Mouse (Mus musculus) midbrain, embryonic 10.5 days (tissue): ENCODE results near the gene Irx3. TPM values are rescaled to one million over a fixed set of nuclear protein-coding genes. Genes with fewer than 3 reads are reported as not detected.

Experiments used
- DNase-seq: peaks from one replicate; pipeline ENCODE4 v3.0.0-alpha.2; 2017; ENCODE audit warnings: low spot score
- H3K27ac ChIP-seq: fragments of 300-500 bp; sonication (generic); replicated peaks from 2 replicates; pipeline ENCODE4 v1.5.1; 2016; ENCODE audit warnings: mild to moderate bottlenecking
- H3K27me3 ChIP-seq: fragments of 300-500 bp; sonication (generic); 2 replicates; pipeline ENCODE4 v1.6.1; 2016; ENCODE audit warnings: low read depth, mild to moderate bottlenecking; ENCODE audit not compliant: poor library complexity, severe bottlenecking
- H3K36me3 ChIP-seq: fragments of 300-500 bp; sonication (generic); 2 replicates; pipeline ENCODE4 v1.6.1; 2016; ENCODE audit warnings: mild to moderate bottlenecking, moderate library complexity
- H3K4me1 ChIP-seq: fragments of 300-500 bp; sonication (generic); 2 replicates; pipeline ENCODE4 v1.6.1; 2016
- H3K4me3 ChIP-seq: fragments of 300-500 bp; sonication (generic); 2 replicates; pipeline ENCODE4 v1.5.1; 2016; ENCODE audit warnings: mild to moderate bottlenecking, moderate library complexity
- H3K9me3 ChIP-seq: fragments of 300-500 bp; sonication (generic); replicated peaks from 2 replicates; pipeline ENCODE4 v1.6.1; 2016; ENCODE audit warnings: mild to moderate bottlenecking
- WGBS: fragments of 180-500 bp; shearing (Covaris S2); methylation state at CpG from one replicate; pipeline ENCODE4 v1.1.7; 2016; 5-methylcytosine and 5-hydroxymethylcytosine counted together
- polyA plus RNA-seq: library from polyadenylated mRNA; unstranded; fragments of >200 nt; fragmentation: Nextera tagmentation; extraction: Ambion mirVana; gene quantifications from 2 replicates; pipeline ENCODE4 v1.2.1, GENCODE M21; 2016

Irx3 gene
- polyA plus RNA-seq, 1 experiment from 2014 or later, result 46.2 TPM

DNA sequence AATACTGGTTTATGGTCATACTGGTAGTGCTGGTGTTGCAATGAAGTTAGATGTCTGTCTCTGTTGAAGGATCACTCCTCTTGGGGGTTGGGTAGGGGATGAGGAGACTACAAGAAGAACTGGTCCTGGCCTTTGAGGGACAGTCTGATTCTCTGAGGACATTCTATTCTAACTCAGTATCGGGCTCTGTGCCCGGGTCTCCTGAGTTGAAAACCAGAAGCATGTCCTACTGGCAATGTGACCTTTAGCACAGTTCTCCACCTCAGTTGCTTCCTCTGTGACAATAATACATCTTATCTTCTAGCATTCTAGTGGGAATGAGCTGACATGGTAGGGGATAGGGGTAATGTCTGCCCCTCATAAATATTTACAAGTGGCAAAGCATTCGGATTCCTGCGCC lies 12.2 kb upstream of the Irx3 start:
- no peak overlapping the region for H3K27ac ChIP-seq
- WGBS, result 94% methylated on average over 4 of the region's 4 CpGs
- no peak for DNase-seq
- H3K27me3 ChIP-seq, result peaks cover 58% of the 10 kb centered on the region
- no peak overlapping the region for H3K4me3 ChIP-seq
- H3K4me1 ChIP-seq, result peaks cover 34% of the 10 kb centered on the region
- no peaks in the 10 kb centered on the region for H3K9me3 ChIP-seq
- no peaks in the 10 kb centered on the region for H3K36me3 ChIP-seq

GRCm38 (mm10) chr8:91806720-91807241 lies 4.9 kb upstream of the Irx3 start:
- Histone ChIP-seq H3K27ac (peak overlapping the region; percentile 95), H3K4me1 (peaks cover 71% of the 10 kb centered on the region), H3K9me3 (no peaks in the 10 kb centered on the region), H3K4me3 (peak overlapping the region; percentile 98), H3K27me3 (peaks cover 93% of the 10 kb centered on the region), H3K36me3 (no peaks in the 10 kb centered on the region)
- peak; percentile 51 for DNase-seq
- 4% methylated on average over 12 of the region's 12 CpGs for WGBS

DNA sequence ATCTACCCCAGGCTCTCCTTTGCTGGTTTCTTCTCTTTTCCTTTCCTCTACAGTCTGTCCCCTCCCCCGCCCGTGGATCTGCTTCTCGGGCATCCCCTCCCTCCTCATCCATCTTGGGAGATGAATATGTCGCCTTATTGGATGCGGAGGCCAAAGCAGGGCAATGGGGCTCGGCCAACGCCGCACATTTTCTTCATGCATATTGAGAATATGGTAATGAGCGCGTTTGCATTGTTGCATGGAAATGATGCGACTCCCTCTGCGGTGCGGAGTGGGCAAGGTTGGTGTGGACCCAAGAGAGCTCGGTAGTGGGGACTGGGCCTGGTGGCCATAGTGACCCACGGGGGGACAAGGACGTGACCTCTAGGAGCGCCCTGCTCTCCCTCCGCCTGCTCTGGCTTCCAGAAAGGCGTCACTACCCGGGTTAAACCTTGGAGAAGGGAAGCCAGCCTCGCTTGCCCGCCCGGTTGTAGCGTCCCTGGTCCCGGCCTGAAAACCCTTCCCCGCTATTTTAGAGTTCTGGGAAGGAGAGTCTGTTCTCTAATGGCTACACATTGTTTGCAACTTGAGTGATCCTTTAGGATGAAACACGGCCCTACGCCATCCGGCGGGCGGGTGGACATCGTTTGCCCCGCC lies 4.3 kb upstream of the Irx3 start:
- peak overlapping the region; percentile 98 for H3K4me3 ChIP-seq
- H3K4me1 ChIP-seq, result peaks cover 69% of the 10 kb centered on the region
- no peaks in the 10 kb centered on the region for H3K9me3 ChIP-seq
- H3K36me3 ChIP-seq, result no peaks in the 10 kb centered on the region
- WGBS, result 2% methylated on average over 33 of the region's 33 CpGs
- peak overlapping the region; percentile 95 for H3K27ac ChIP-seq
- DNase-seq, result peak; percentile 74
- H3K27me3 ChIP-seq, result peaks cover 88% of the 10 kb centered on the region

GRCm38 (mm10) chr8:91805254-91805671 lies 3.4 kb upstream of the Irx3 start:
- H3K4me3 ChIP-seq, result peak overlapping the region; percentile 98
- WGBS, result under 1% methylated on average over 32 of the region's 32 CpGs
- peaks cover 92% of the 10 kb centered on the region for H3K27me3 ChIP-seq
- peaks cover under 1% of the 10 kb centered on the region; the same call in 1 of the 2 replicates for H3K36me3 ChIP-seq
- H3K27ac ChIP-seq, result peak overlapping the region; percentile 95
- peak; percentile 80 for DNase-seq
- H3K9me3 ChIP-seq, result no peaks in the 10 kb centered on the region
- H3K4me1 ChIP-seq, result peaks cover 68% of the 10 kb centered on the region

DNA sequence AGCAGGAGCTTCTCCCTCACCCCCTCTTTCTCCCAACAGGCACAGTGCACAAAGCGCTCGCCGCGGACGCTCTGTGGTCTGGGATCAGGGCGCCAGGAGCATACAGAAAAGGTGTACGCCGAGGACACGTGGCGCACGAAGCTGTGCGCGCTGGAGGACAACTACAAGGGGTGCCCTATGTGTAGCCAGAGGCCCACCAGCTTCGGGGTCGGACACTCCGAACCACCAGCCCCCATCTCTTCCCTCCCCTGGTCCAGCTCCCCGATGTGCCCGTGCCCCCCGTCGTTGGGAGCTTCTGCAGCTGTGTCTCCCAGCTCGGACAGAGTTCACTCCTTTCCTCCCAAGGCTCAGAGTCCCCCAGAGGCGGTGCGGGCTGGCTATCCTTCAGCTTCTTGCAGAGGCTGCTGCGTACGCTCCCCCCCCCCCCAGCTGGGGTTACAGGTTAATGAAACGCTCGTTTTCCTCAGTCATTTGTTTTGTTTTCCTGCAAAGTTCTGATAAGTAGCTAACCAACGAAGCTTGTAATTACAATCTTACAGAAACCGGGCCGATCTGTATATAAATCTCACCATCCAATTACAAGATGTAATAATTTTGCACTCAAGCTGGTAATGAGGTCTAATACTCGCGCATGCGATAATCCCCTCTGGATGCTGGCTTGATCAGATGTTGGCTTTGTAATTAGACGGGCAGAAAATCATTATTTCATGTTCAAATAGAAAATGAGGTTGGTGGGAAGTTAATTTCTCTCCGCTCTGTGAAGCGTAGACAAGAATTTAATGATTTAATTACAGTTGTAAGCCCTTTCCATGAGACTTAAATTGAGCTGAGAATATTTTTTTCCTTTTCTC lies 2.8 kb upstream of the Irx3 start:
- no peaks in the 10 kb centered on the region for H3K9me3 ChIP-seq
- peak; percentile 71 for DNase-seq
- peaks cover 7% of the 10 kb centered on the region for H3K36me3 ChIP-seq
- WGBS, result under 1% methylated on average over 36 of the region's 36 CpGs
- peaks cover 92% of the 10 kb centered on the region for H3K27me3 ChIP-seq
- H3K4me3 ChIP-seq, result peak overlapping the region; percentile 98
- peak overlapping the region; percentile 95 for H3K27ac ChIP-seq
- peaks cover 70% of the 10 kb centered on the region for H3K4me1 ChIP-seq

DNA sequence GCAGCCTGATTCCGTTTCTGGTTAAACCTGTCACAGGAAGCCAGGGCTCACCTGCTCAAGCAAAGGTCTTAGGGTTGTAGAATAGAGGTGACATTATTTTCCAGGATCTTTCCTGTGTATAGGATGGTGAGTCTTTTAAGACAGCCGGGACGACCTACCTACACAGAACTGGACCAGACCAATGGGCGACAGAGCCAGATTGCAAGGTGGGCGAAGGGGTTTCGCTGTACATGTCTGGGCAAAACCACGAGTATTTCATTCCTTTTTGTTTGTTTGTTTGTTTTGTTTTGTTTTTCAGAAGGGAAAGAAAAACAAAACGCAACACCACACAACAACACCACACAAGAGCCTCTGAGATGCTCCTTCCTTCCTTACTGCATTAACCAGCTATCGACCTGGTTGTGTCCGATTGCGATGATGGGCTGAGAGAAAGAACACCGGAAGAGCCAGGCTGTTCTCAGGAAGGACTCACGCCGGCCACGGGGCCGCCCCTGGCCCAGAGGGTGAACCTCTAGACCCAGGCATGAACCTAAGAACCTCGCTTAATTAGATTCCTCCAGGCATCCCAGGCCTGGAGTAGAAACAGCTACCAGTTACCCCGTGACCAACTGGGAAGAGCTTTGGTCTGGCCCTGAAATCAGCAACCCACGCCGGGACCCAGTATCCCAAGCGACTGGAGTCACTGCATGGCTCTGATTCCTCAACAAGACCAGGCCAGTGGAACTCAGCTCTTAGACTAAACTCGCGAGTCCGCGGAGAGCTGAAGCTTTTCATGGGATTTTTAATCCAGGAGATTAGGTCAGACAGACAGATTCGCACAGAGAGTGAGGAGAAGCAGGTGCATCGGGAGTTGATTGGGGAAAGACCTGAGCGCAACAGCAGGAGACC lies 1.9 kb upstream of the Irx3 start:
- WGBS, result 8% methylated on average over 28 of the region's 28 CpGs

DNA sequence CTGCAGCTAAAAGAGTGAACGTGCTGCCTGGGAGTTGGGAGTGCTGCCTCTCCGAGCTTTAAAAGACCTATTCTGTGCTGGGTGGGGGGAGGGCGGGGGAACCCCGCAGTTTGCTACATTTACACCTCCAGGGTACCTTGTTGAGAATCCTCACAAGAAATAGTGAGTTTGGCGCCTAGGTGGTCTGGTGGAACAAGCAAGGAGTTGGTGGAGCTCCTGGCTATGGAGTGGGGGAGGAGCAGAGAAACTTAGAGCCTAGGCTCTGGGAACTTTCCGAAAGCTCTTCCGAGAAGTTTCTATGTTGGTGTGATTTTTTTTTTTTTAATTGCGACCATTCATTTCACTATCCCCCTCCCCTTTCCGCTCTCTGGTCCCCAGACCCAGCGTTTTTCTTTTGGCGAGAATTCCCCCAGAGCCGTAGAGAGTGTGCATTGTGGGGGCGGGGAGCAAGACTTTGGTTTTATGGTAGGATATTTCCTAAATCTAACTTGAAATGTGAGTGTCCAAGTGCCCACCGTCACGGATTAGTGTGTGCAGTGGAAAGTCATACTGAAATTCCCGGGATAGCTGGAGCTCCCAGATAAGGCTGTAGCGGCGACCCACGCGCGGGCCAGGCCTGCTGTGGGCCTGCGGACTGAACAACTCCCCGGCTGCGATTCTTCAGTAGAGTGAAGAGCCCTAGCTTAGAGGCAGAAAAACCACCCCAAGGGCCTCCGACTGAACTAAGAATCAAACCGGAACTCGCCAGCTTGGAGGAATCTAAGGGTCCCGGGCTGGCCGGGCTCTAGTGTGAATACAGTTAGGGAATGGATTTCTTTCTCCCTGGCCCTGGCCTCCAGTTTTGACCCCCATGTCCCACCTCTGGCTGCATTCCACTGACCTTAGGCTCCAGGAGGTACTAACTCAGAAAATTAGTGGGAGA lies 795 bp upstream of the Irx3 start:
- Histone ChIP-seq H3K9me3 (no peaks in the 10 kb centered on the region), H3K27ac (peak overlapping the region; percentile 95), H3K4me1 (peaks cover 86% of the 10 kb centered on the region), H3K36me3 (peaks cover 26% of the 10 kb centered on the region), H3K4me3 (peak overlapping the region; percentile 98), H3K27me3 (peaks cover 92% of the 10 kb centered on the region)
- 1% methylated on average over 29 of the region's 29 CpGs for WGBS
- DNase-seq, result peak; percentile 53

More for the DNA sequence above, 1.9 kb upstream of the Irx3 start:
- H3K4me3 ChIP-seq, result peak overlapping the region; percentile 98
- peaks cover 92% of the 10 kb centered on the region for H3K27me3 ChIP-seq
- H3K27ac ChIP-seq, result peak overlapping the region; percentile 95
- H3K4me1 ChIP-seq, result peaks cover 79% of the 10 kb centered on the region
- DNase-seq, result peak; percentile 66
- H3K36me3 ChIP-seq, result peaks cover 16% of the 10 kb centered on the region
- H3K9me3 ChIP-seq, result no peaks in the 10 kb centered on the region

GRCm38 (mm10) chr8:91801241-91801811 lies 541 bp downstream of the Irx3 start:
- H3K27me3 ChIP-seq, result peaks cover 91% of the 10 kb centered on the region
- no peaks in the 10 kb centered on the region for H3K9me3 ChIP-seq
- peak; percentile 92 for DNase-seq
- H3K4me1 ChIP-seq, result peaks cover 86% of the 10 kb centered on the region
- under 1% methylated on average over 56 of the region's 57 CpGs for WGBS
- peak overlapping the region; percentile 98 for H3K4me3 ChIP-seq
- peaks cover 36% of the 10 kb centered on the region for H3K36me3 ChIP-seq
- H3K27ac ChIP-seq, result peak overlapping the region; percentile 95

- H3K36me3 ChIP-seq, result peaks cover 38% of the 10 kb centered on the region
- no peaks in the 10 kb centered on the region for H3K9me3 ChIP-seq
- DNase-seq, result peak; percentile 66
- H3K4me3 ChIP-seq, result peak overlapping the region; percentile 98
- under 1% methylated on average over 64 of the region's 64 CpGs for WGBS
- H3K4me1 ChIP-seq, result peaks cover 79% of the 10 kb centered on the region
- peak overlapping the region; percentile 95 for H3K27ac ChIP-seq
- peaks cover 91% of the 10 kb centered on the region for H3K27me3 ChIP-seq
These were observed 1.2 kb downstream of the Irx3 start for GRCm38 (mm10) chr8:91800523-91801240.

- H3K27ac ChIP-seq, result peak overlapping the region; percentile 95
- H3K36me3 ChIP-seq, result peaks cover 40% of the 10 kb centered on the region
- DNase-seq, result peak; percentile 68
- peaks cover 71% of the 10 kb centered on the region for H3K4me1 ChIP-seq
- H3K9me3 ChIP-seq, result no peaks in the 10 kb centered on the region
- H3K4me3 ChIP-seq, result peak overlapping the region; percentile 98
- peaks cover 89% of the 10 kb centered on the region for H3K27me3 ChIP-seq
- under 1% methylated on average over 89 of the region's 89 CpGs for WGBS
These were observed 2.0 kb downstream of the Irx3 start for GRCm38 (mm10) chr8:91799681-91800522.
